Mouse (Mus musculus) ES-Bruce4 (cell line): ENCODE measurements around the gene Traf1.

ENCODE experiments used
- CTCF ChIP-seq: IDR thresholded peaks from one replicate; pipeline ENCODE4 v1.8.1; 2011; ENCODE audit warnings: low read depth, low read length
- EP300 ChIP-seq: IDR thresholded peaks from 2 replicates; pipeline ENCODE4 v1.6.1; 2011; ENCODE audit warnings: low read depth, low read length; ENCODE audit not compliant: insufficient read depth
- POLR2A ChIP-seq: IDR thresholded peaks from one replicate; pipeline ENCODE4 v1.8.1; 2011; ENCODE audit warnings: low read length; ENCODE audit not compliant: insufficient read depth

GRCm38 (mm10) chr2:34966243-34966934 is 4.8 kb upstream of the Traf1 start:
- no peak for TF ChIP-seq CTCF
- TF ChIP-seq EP300, result no peak
- TF ChIP-seq POLR2A, result no peak
